Mouse (Mus musculus) ES-E14 (cell line): ENCODE data around the gene Inpp4b.

Source experiments
- CHD2 ChIP-seq: IDR thresholded peaks from 2 replicates; pipeline ENCODE4 v1.6.1; 2014; ENCODE audit warnings: mild to moderate bottlenecking, low read depth, low read length, inconsistent platforms
- ZC3H11A ChIP-seq: IDR thresholded peaks from 2 replicates; pipeline ENCODE4 v1.6.1; 2012; ENCODE audit warnings: low read depth, mild to moderate bottlenecking, inconsistent platforms, low read length, borderline replicate concordance

DNA sequence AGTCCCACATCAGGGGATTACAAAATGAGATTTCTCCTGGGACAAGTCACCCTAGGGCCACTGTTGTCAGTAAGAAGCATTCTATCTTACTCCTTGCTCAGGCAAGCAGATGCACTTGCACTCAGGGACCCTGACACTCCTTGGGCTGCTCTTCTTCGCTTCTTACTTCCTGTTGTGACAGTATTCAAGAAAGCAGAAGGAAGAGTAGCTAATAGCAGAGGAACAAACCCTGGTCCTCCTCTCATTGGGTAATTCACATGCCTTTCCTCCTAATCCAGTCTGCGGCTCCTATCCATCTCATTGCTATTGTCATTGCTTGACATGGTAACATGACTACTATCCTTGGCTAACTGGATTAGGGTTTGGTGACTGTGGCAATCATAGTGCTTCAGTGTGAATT, 7.1 kb upstream of the Inpp4b start:
- no peak for TF ChIP-seq CHD2
- TF ChIP-seq ZC3H11A: no peak
